Mouse (Mus musculus): ENCODE data around the gene Prdm10. TPM values are rescaled to one million over a fixed set of nuclear protein-coding genes. Genes with fewer than 3 reads are reported as not detected.

Gene Prdm10
- polyA plus RNA-seq (2021; fragmentation: Nextera tagmentation), result 11.1 and 12.3 TPM in 2 replicates
- long read RNA-seq, experiment 1, partial matches to known transcripts, result 5 of 12 reads
- long read RNA-seq, experiment 1, other reads (novel, unspliced or antisense), result 3 of 12 reads
- long read RNA-seq, experiment 2, transcript Prdm10-202 (7 exons, 1,952 nt), result major isoform, 19 of 30 reads
- long read RNA-seq, experiment 2, partial matches to known transcripts, result 1 of 30 reads
- long read RNA-seq, experiment 2, other reads (novel, unspliced or antisense), result 9 of 30 reads

GRCm38 (mm10) chr9:31280366-31281010, at the start of gene Prdm10:
TSS of gene Prdm10 (plus strand) at chr9:31280538.

GRCm38 (mm10) chr9:31385947-31386354, 105.6 kb downstream of the Prdm10 start, which contains the start of gene Nfrkb:
TSS of gene Nfrkb (plus strand) at chr9:31386192.

Other genes starting within 250 kb of the Prdm10 start
- gene Zbtb44, start 249.9 kb upstream of the Prdm10 start, polyA plus RNA-seq (2021; fragmentation: Nextera tagmentation), result 3.0 and 4.2 TPM in 2 replicates
- gene St14, start 148.7 kb upstream of the Prdm10 start, polyA plus RNA-seq (2021; fragmentation: Nextera tagmentation), result 0.39 and 0.60 TPM in 2 replicates
- 160 and 190 TPM in 2 replicates for gene Aplp2, start 68.7 kb upstream of the Prdm10 start, polyA plus RNA-seq (2021; fragmentation: Nextera tagmentation)
- gene Nfrkb, start 105.7 kb downstream of the Prdm10 start, polyA plus RNA-seq (2021; fragmentation: Nextera tagmentation), result 7.5 and 11.9 TPM in 2 replicates
- gene Tmem45b, start 183.9 kb downstream of the Prdm10 start, polyA plus RNA-seq (2021; fragmentation: Nextera tagmentation), result 0.31 TPM in 1 of 2 replicates, not detected in the other

All from layer of hippocampus, adult 6 months (tissue).